Mouse (Mus musculus) heart, postnatal 36 days (tissue): ENCODE measurements at regions not wholly inside any gene's neighbourhood (a gene's known extent, or its start where the extent isn't known, plus 50 kb on each side); places are given as distances from the start of the nearest gene placed in this dataset.

Experiments
- DNase-seq, 2 experiments: peaks; one replicate each; pipeline ENCODE4 v3.0.0; 2021 to 2022
- intact Hi-C: fragments of 180-260 bp; cut with DNase I; formaldehyde crosslinking; loops from one replicate; pipeline ENCODE4 v1.15.1; 2025

DNA sequence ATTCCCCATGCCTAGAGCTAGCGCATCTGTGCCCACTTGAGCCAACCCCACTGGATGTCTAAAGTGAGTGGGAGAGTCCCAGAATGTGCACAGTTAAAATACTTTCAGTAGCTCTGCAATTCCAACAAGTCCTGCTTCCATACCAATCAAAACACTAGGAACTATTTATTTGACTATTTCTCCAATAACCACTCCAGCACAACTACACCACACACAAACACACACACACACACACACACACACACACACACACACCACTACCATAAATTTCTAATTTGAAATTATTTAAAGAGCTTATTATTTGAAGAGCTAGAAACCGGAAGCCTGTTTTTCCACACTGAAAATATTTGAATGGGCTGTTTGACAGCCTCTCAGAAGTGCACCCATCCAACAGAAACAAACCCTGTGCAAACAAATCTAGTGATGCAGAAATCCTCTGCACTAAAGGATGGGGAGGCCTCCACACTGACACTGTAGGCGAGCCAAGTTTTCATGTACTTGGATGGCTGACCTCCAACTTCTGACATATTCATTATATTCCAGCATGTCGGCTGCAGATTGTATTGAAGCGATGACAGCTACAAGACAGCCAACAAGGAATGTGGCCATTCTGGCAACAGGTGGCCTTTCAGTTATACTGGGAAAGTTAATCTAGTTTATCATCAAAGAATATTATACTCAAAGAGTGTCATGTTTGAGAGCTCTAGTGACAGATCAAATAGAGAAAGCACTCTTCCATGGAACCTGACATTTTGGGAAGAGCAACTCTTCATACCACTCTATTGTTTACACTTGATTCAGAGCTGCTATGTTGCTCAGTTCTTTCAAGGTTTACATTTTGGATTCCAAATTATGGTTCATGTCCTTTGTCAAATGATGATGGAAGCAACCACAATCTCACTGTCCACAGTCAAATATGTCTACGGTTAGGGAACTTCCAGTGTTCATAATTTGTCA, 207.7 kb downstream of the Tle4 start:
- intact Hi-C loops = loop anchor here (10.0 kb wide), 1 partner anchor 295 kb away; no protein-coding TSS in a partner anchor
- DNase-seq = no peak

DNA sequence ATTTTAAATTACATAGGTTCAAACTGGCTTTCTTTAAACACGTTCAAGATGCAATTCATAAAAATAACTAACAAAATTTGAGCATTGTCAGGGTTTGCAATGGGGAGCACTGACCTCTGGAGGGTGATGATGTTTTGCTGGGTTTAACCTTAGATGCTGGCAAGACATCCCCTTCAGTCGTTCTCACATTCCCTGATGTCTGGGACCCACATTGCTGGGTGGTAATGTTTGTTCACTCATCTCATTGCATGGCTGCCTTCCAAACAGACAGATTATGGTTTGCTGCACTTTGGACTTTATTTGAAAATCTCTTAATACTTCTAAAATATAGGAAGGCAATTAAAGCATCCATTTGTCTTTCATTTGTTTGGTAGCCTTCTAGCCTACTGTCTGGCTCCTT, 206.9 kb downstream of the Tle4 start:
- no peak for DNase-seq
- intact Hi-C loops = no loop called here
